Mouse (Mus musculus): ENCODE results near the gene Gm28269.

Gene Gm28269

DNA sequence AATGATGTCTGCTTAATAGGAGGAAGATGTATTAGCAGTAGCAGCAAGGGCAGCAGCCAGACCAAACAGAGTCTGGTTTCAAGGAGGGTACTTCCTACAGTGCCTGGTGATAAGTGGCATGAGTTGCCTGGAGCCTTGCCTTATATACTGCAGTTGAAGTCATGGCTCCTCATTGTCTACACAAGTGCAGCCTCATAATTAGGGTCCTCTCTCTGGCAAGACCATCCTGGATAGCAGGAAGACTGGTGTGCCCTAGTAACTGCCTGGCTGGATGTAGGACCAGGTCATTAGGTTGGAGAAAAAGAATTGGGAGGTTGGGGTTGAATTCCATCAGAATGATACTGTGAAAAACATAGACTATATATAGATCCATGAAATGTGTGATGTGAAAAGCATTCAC is at the start of gene Gm28269:
Gene Gm28269, minus strand, starts transcription at position 101 of the 400 bp plus-strand sequence.
- no peak for DNase-seq

DNA sequence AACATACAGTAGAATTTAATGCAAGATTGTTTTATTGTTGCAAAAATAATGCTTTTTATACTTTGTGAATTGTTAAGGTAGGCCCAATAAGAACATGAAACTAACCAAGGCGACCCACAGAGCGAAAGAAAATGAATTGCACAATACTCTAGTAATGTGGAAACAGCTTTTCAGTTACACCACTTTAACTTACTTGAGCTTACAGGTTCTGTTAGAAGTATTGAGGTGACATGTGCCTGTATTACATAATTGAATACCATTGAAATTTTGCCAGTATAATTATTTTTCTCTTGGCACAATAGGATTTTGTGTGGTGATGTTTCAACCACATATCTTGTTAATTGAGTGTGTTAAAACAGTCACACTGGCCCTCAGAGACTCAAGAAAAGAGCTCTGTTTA is 28.0 kb downstream of the Gm28269 start:
- no peak for DNase-seq

DNA sequence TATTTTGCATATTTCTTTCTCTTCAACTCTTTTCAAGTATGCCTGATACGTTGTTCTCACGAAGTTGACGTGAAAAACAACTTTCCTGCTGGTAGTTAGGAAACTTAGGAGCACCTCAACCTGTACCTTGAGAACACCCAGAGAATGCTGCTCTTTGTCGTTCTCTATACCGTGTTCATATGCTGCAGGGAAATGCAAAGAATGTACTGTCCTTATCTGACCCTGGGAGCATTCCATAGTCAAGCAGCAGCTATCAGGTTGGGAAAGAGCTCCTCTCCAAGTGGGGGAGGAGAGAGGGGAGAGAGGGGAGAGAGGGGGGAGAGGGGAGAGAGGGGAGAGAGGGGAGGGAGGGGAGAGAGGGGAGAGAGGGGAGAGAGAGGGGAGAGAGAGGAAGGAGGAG is 29.6 kb downstream of the Gm28269 start:
- no peak for DNase-seq

DNA sequence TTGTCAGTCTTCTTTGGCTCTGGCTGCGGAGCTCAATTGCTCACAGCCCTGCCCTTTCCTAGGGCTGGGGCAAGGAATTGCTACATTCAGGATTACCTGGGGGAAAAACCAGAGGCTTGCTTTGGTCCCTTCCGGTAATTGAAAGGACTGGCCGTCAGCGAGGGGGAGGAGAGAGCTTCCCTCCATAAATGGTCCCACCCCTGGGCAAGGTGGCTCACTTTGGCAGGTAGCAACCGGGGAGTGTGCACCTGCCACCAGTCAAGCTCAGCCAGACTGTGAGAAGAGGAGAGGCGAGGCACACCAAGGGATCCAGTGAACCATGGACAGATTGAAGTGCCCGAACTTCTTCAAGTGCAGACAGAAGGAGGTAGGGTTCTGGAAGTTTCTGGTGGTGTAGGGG is 30.1 kb downstream of the Gm28269 start, which contains the start of gene Slc6a14:
Gene Slc6a14, plus strand, starts transcription at position 68 of the 400 bp plus-strand sequence.
- DNase-seq = peak in 1 of 2 experiments; percentile 1

DNA sequence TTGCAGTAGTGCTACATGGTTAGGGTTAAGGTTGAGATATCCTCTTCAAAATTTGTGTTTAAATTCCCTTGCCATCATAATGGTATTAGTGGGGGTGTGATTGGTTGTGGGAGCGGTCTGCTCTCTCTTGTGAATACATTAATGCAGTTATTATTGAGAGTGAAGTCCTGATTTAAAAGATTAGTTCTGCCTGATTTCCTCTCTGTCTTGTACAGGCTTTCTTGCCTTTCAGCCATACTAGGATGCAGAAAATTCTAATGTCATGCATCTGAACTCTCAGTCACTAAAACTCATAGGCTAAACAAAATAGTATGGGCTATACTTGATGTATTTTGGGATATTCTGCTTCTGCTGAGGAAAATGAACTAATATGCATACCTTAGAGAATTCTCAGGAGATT is 40.4 kb downstream of the Gm28269 start:
- no peak for DNase-seq

DNA sequence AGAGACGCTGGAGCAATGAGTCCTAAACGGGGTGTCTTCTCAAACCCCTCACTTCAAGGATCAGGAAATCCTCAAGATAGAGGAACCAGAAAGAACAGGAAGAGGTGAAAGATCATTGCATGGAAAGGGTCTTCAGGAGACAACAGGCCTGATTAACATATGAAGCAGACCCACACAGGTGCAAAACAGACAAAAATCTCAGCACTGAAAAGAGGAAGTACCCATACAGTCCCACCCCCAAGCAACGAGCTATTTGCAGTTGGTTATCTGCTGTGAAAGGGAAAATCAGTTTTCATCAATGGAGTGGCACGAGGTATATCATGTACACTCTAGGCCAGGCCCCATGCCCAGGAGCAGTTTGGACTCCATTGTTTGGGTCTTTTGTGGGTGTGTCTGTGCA is 43.3 kb downstream of the Gm28269 start:
- no peak for DNase-seq

DNA sequence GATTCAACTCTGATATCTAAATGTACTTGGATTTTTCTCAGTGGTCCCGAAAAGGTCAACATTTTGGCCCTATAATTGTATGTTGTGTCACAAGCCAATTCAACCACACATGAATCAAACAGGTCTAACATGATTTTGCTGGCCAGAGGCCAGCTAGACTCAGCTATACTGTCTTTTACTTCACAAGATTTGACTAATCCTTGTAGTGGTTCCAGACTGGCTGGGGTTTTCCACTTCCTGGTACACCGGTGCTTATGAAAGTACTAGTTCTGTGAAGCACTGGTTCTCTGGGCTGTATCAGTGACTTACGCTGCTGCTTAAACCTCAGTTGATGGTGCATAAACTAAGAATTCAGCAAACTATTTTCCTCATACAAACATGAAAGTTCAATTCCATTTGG is 49.2 kb downstream of the Gm28269 start:
- DNase-seq = no peak

DNA sequence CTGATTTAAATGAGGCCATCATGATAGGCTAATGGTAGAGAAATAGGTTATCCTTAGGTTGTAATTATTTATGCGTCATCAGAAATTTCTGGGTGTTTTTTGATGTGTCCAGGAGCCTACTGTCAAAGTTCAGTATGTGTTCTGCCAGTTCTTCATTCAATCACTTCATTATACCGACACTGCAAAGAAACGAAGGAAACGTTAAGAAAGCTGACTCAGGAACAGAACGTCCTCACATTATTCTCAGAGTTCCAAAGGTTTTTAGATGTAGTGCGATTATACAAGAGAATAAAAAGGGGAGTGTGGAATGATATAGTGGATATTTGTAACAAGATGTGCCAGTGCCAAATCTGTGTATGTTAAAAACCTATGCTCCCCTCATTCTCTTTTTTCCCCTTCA is 49.7 kb downstream of the Gm28269 start:
- no peak for DNase-seq
